Mouse (Mus musculus): Measurements from ENCODE around the gene Dtx4.

The Dtx4 gene

DNA sequence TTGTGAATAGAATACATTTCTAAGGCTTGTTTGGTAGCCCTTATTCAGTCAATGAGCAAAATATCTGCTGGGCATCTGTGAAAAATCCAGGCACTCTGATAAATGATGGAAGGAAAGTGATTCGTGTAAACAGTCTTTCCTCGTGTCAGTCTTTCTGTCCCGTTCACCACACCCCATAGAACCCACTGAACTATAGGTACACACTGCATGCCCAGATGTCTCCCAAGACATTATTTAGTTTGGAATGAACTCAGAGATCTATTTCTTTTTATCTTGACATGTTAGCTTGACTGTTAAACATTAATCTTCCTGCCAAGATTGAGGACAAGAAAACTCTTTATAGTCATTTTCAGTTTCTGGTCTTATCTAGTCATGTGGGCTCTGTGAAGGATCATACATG is 82.9 kb downstream of the Dtx4 start:
- no peak for DNase-seq (ENCODE audit: low spot score in 2 of 2)

DNA sequence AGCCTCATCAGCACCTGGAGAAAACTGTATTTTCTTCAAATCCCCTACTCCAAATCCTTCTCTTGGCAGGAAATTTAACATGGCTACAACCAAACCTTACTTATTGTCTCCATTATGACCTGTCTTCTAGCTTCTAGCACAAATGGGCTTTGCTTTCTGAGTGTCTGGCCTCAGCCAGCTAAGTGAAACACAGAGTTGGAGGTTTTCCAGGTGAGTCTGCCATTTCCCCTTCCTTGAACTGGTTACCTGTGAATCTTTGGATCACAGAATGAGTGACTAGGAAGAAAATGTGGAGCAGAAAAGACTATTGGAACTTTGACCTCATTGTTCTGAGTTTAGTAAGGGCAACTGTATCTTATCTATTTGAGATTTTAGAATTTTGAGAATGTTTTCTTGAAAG is 83.9 kb downstream of the Dtx4 start, which contains the start of gene Olfr1441:
Gene Olfr1441 (plus strand): TSS at position 73 of the 400 bp plus-strand sequence.
- no peak for DNase-seq (ENCODE audit: low spot score in 2 of 2)

Measured in right cerebral cortex, adult 2 months (tissue).